Mouse (Mus musculus) heart, embryonic 16.5 days (tissue): ENCODE measurements at regions not wholly inside any gene's neighbourhood (a gene's known extent, or its start where the extent isn't known, plus 50 kb on each side); places are given as distances from the start of the nearest gene placed in this dataset.

Source experiments
- ATAC-seq: fragments of 200-750 bp; cut with Nextera tagmentation; replicated peaks from 2 replicates; pipeline ENCODE4 v1.8.0; 2017; ENCODE audit warnings: moderate number of reproducible peaks; ENCODE audit not compliant: insufficient read depth, low FRiP score; ENCODE audit errors: extremely low read depth
- H3K27ac ChIP-seq: fragments of 300-500 bp; sonication (generic); 2 replicates; pipeline ENCODE4 v1.5.1; 2014; ENCODE audit warnings: mild to moderate bottlenecking, low read length, control low read depth, moderate library complexity
- H3K27me3 ChIP-seq: fragments of 300-500 bp; sonication (generic); 2 replicates; pipeline ENCODE4 v1.6.1; 2014; ENCODE audit warnings: low read length, mixed read lengths; ENCODE audit not compliant: control insufficient read depth, insufficient read depth
- H3K36me3 ChIP-seq: fragments of 300-500 bp; sonication (generic); 2 replicates; pipeline ENCODE4 v1.6.1; 2014; ENCODE audit not compliant: control insufficient read depth, insufficient read depth
- H3K4me1 ChIP-seq: fragments of 300-500 bp; sonication (generic); 2 replicates; pipeline ENCODE4 v1.6.1; 2014; ENCODE audit warnings: low read length, mixed read lengths; ENCODE audit not compliant: control insufficient read depth, insufficient read depth
- H3K4me2 ChIP-seq: fragments of 300-500 bp; sonication (generic); 2 replicates; pipeline ENCODE4 v1.6.1; 2014; ENCODE audit warnings: low read depth, mild to moderate bottlenecking, control low read depth, low read length
- H3K4me3 ChIP-seq: fragments of 300-500 bp; sonication (generic); 2 replicates; pipeline ENCODE4 v1.5.1; 2014; ENCODE audit warnings: mild to moderate bottlenecking, control low read depth, low read length
- H3K9ac ChIP-seq: fragments of 300-500 bp; sonication (generic); 2 replicates; pipeline ENCODE4 v1.6.1; 2014; ENCODE audit warnings: low read length, control low read depth
- H3K9me3 ChIP-seq: fragments of 300-500 bp; sonication (generic); replicated peaks from 2 replicates; pipeline ENCODE4 v1.6.1; 2016; ENCODE audit warnings: low read length; ENCODE audit not compliant: control insufficient read depth
- WGBS: fragments of 180-500 bp; shearing (Covaris S2); extraction: QIAGEN DNeasy Blood & Tissue Kit; methylation state at CpG from one replicate; pipeline ENCODE4 v1.1.7; 2014; 5-methylcytosine and 5-hydroxymethylcytosine counted together

GRCm38 (mm10) chr12:95054887-95055286 is 637.1 kb upstream of the Flrt2 start:
- H3K9me3 ChIP-seq: no peaks in the 10 kb centered on the region
- no peak overlapping the region for H3K9ac ChIP-seq
- no peak overlapping the region for H3K27ac ChIP-seq
- H3K27me3 ChIP-seq: no peaks in the 10 kb centered on the region
- ATAC-seq: no peak
- H3K4me1 ChIP-seq: no peaks in the 10 kb centered on the region
- no peaks in the 10 kb centered on the region for H3K36me3 ChIP-seq
- no peak overlapping the region for H3K4me2 ChIP-seq
- 74% methylated on average over 3 of the region's 3 CpGs for WGBS
- no peak overlapping the region for H3K4me3 ChIP-seq

- no peaks in the 10 kb centered on the region for H3K36me3 ChIP-seq
- no peaks in the 10 kb centered on the region for H3K27me3 ChIP-seq
- H3K9me3 ChIP-seq: no peaks in the 10 kb centered on the region
- H3K9ac ChIP-seq: no peak overlapping the region
- H3K4me1 ChIP-seq: no peaks in the 10 kb centered on the region
- no peak overlapping the region for H3K4me3 ChIP-seq
- H3K4me2 ChIP-seq: no peak overlapping the region
- no peak overlapping the region for H3K27ac ChIP-seq
- WGBS: 78% methylated on average over 7 of the region's 7 CpGs
- ATAC-seq: no peak
Measured at GRCm38 (mm10) chr12:95056926-95057325, 635.1 kb upstream of the Flrt2 start.

DNA sequence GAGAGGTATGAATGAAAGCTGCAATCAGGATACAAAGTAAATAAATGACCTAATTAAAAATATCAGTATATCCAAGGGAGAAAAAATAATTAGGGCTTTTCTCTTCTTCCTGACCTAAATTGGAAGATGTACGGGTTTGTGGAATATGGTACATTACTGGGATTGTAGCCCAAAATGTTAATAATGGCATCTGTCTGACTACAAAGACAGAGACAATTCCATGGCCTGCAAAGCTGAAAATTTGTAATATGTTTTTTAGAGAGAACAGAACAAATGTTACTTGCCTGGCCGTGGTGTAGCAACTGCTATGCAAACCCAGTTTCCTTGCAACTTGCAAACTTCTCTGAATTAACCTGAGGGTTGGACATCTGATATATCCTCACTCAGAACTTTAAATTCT is 632.6 kb upstream of the Flrt2 start:
- H3K9me3 ChIP-seq: no peaks in the 10 kb centered on the region
- no peaks in the 10 kb centered on the region for H3K4me1 ChIP-seq
- H3K9ac ChIP-seq: no peak overlapping the region
- H3K36me3 ChIP-seq: no peaks in the 10 kb centered on the region
- H3K27ac ChIP-seq: no peak overlapping the region
- H3K4me3 ChIP-seq: no peak overlapping the region
- H3K27me3 ChIP-seq: no peaks in the 10 kb centered on the region
- ATAC-seq: no peak
- 85% methylated on average over 2 of the region's 2 CpGs for WGBS
- H3K4me2 ChIP-seq: no peak overlapping the region

- Histone ChIP-seq H3K36me3 (no peaks in the 10 kb centered on the region), H3K4me3 (no peak overlapping the region), H3K9me3 (no peaks in the 10 kb centered on the region), H3K9ac (no peak overlapping the region), H3K27me3 (no peaks in the 10 kb centered on the region), H3K27ac (no peak overlapping the region), H3K4me1 (no peaks in the 10 kb centered on the region), H3K4me2 (no peak overlapping the region)
- ATAC-seq: no peak
- 71% methylated on average over 2 of the region's 2 CpGs for WGBS
Measured at GRCm38 (mm10) chr12:95072307-95072706, 619.7 kb upstream of the Flrt2 start.

DNA sequence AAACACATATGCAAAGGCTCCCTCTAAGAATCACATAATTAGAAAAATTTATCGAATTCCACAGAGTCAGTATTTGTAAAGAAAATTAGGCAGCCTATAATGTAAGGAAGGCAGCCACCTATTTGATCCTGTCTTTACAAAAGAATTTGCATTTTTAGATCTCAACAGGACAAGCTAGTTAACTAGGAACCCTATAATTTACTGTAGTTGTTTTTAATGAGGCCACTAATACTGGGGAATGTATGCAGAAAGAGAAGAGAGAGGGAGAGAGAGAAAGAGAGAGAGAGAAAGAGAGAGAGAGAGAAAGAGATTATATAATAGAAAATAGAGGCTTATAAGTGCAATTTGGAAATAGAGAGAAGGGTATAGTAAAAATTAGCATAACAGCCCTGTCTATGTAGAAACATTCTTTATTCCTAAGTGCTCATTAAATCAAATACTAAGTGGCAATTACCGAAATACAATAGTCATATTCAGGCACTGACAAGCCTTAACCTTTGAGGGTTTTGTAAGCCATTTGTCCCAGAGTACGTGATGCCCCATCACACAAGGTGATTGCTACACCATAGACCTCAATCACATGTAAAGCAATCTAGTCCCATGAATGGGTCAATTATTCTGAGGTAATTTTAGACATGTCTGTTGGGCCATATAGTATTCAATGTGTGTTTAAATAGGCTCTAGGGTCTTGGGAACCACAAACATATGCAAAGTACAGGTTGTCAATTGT is 572.6 kb upstream of the Flrt2 start:
- H3K9me3 ChIP-seq: no peaks in the 10 kb centered on the region
- H3K4me1 ChIP-seq: no peaks in the 10 kb centered on the region
- no peaks in the 10 kb centered on the region for H3K27me3 ChIP-seq
- H3K36me3 ChIP-seq: no peaks in the 10 kb centered on the region
- no peak overlapping the region for H3K27ac ChIP-seq
- ATAC-seq: no peak
- no peak overlapping the region for H3K4me3 ChIP-seq
- H3K4me2 ChIP-seq: no peak overlapping the region
- 83% methylated on average over 3 of the region's 3 CpGs for WGBS
- no peak overlapping the region for H3K9ac ChIP-seq

DNA sequence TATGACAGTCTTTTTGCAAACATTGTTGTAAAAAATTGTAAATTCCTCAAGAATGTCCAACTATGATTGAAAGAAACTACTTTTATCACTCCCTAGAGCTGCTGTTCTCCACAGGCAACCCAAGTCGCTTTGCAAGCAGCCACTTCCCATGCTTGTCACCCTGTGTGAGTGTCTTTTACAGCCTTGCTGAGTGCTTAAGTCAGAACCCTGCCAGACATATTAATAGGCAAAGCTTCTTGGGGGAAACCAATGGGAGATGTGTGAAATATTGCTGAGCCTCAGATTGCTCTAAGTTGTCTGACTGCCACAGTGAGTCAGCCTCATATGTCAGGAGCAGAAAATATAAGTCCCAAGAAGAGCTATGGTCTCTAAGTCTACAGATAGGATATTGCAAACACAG is 559.2 kb upstream of the Flrt2 start:
- H3K9me3 ChIP-seq: no peaks in the 10 kb centered on the region
- no peak overlapping the region for H3K27ac ChIP-seq
- no peaks in the 10 kb centered on the region for H3K27me3 ChIP-seq
- H3K9ac ChIP-seq: no peak overlapping the region
- WGBS: 54% methylated on average over 1 of the region's 1 CpGs
- ATAC-seq: no peak
- H3K4me3 ChIP-seq: no peak overlapping the region
- H3K4me1 ChIP-seq: no peaks in the 10 kb centered on the region
- no peak overlapping the region for H3K4me2 ChIP-seq
- H3K36me3 ChIP-seq: no peaks in the 10 kb centered on the region

DNA sequence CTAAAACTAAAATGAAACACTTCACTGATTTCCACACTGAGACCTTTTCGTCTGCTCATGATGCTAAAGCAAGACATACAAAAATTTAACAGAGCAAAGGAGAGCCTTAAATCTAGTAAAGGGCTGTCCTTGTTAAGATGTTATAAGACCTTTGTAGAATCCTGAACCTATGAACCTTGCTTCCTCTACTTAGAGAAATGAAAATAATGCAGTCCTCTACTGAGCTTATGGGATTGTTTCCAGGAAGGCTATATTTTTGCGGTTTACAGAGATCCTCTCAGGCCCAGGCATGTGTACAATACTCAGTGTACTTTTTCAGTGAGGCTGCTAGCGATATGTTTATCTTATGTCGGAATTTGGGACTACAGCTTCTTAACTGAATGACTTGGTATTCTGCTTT is 558.5 kb upstream of the Flrt2 start:
- no peaks in the 10 kb centered on the region for H3K4me1 ChIP-seq
- H3K36me3 ChIP-seq: no peaks in the 10 kb centered on the region
- no peaks in the 10 kb centered on the region for H3K27me3 ChIP-seq
- H3K27ac ChIP-seq: no peak overlapping the region
- no peak overlapping the region for H3K4me2 ChIP-seq
- no peaks in the 10 kb centered on the region for H3K9me3 ChIP-seq
- no peak for ATAC-seq
- WGBS: 79% methylated on average over 4 of the region's 4 CpGs
- H3K4me3 ChIP-seq: no peak overlapping the region
- H3K9ac ChIP-seq: no peak overlapping the region

DNA sequence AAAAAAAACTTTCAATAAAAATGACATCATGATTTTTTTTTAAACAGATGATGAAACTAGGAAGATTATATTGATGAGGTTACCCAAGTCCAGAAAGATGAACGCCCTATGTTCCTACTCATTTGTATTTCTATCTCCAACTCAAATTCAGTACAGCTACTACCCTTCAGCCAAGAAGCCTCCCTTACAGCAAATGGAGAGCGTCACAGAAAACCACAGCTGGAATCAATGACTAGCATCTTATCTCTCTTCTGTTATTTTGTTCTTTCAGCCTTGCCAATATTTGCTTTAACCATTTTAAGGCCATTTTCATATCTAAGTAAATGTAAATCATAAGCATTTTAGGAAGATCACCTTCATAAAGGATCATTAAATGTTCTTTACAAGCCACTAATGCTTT is 553.9 kb upstream of the Flrt2 start:
- H3K4me1 ChIP-seq: no peaks in the 10 kb centered on the region
- H3K9ac ChIP-seq: no peak overlapping the region
- H3K4me3 ChIP-seq: no peak overlapping the region
- no peak for ATAC-seq
- no peaks in the 10 kb centered on the region for H3K36me3 ChIP-seq
- H3K4me2 ChIP-seq: no peak overlapping the region
- H3K9me3 ChIP-seq: no peaks in the 10 kb centered on the region
- no peaks in the 10 kb centered on the region for H3K27me3 ChIP-seq
- 74% methylated on average over 2 of the region's 2 CpGs for WGBS
- no peak overlapping the region for H3K27ac ChIP-seq

DNA sequence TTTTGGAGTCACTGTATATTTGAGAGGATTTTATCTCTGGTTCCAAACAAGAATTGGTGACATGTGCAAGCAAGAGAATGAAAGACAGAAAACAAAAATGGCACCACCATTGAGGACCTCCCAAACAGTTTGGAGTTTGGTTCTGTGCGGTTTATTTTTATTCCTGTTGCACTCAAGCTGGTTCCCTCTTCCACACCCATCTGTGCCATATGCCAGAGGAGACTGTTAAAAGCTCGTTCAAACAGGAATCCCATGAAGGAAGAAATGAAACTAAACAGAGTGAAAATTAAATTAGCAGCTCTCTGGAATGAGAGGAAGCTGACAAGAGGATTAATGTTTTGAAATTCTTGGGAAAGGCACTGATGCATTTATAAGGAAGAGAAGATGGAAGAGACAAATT is 521.0 kb upstream of the Flrt2 start:
- WGBS: 49% methylated on average over 2 of the region's 2 CpGs
- H3K9ac ChIP-seq: no peak overlapping the region
- H3K36me3 ChIP-seq: no peaks in the 10 kb centered on the region
- no peak overlapping the region for H3K27ac ChIP-seq
- H3K4me3 ChIP-seq: no peak overlapping the region
- H3K4me2 ChIP-seq: no peak overlapping the region
- peaks cover 3% of the 10 kb centered on the region; the same call in 1 of the 2 replicates for H3K4me1 ChIP-seq
- H3K27me3 ChIP-seq: no peaks in the 10 kb centered on the region
- H3K9me3 ChIP-seq: no peaks in the 10 kb centered on the region
- no peak for ATAC-seq
